Mouse (Mus musculus): Measurements from ENCODE around the gene Smarca1.

Smarca1 gene

GRCm38 (mm10) chrX:47764440-47764839 lies 128.3 kb downstream of the Smarca1 start:
- in situ Hi-C loops (cut with MboI, MseI): no loop called here

GRCm38 (mm10) chrX:47760212-47760611 lies 132.6 kb downstream of the Smarca1 start:
- in situ Hi-C loops (cut with MboI, MseI): no loop called here

Data from regulatory T cell (primary cell).